ENCODE assay signal across 9 mouse cellular contexts in the genomic region with DNA sequence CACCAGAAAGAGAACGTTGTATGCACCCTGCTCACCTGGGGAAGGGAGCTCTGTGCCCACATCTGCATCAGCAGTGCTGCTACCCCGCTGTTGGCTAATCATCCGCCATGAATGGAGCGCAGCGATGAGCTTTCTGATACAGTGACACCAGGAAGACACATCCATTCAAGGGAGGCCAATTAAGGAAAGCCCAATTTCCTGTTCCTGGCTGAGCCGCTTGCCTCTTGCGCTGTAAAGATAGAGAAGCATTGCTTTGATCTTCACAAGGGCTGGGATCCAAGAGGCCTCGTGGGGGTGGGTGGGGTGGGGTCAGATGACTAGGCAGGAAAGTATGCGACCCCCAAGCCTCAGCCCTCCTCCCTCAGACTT. TPM values are rescaled to one million over a fixed set of nuclear protein-coding genes. Genes with fewer than 3 reads are reported as not detected.
A peak's percentile ranks its signal among the peaks of the same experiment; 100 is the strongest.
DNase-seq lines count a peak whose midpoint lies in the region; ATAC-seq and TF ChIP-seq lines count a peak whose summit lies in the region.
"Had no signal": no experiment of that assay in that cellular context is flagged by ENCODE, and none has a peak within 500 bp of the region (broad histone marks: within the 10 kb centered on the region; RNA-seq: fewer than 3 reads in every experiment).

No protein-coding gene starts in this region.

- no peak for ATAC-seq in limb, embryonic 14.5 days (ENCODE audit: low FRiP score, low read depth)

- no peak overlapping the region for H3K27ac ChIP-seq in limb, embryonic 14.5 days (replicated peaks; ENCODE audit: low read depth, low read length)

- no peak overlapping the region; the same call in 1 of the 2 replicates for H3K4me2 ChIP-seq in limb, embryonic 14.5 days (replicated peaks; ENCODE audit: low read depth, low read length, severe bottlenecking)

- peaks cover 15% of the 10 kb centered on the region for H3K4me1 ChIP-seq in limb, embryonic 14.5 days (ENCODE audit: control insufficient read depth, insufficient read depth, low read length)

- no peaks in the 10 kb centered on the region for H3K36me3 ChIP-seq in limb, embryonic 14.5 days (ENCODE audit: control insufficient read depth, insufficient read depth, low read length)

- no peaks in the 10 kb centered on the region for H3K27me3 ChIP-seq in limb, embryonic 14.5 days (ENCODE audit: control insufficient read depth, insufficient read depth, low read length)

- 8% methylated on average over 9 of the region's 9 CpGs for WGBS in limb, embryonic 14.5 days

- DNase-seq in cerebellum, adult 9-10 months, result peak; percentile 43
- no peak for DNase-seq in cerebellum, adult 8-10 months
- DNase-seq in thymus, postnatal 25 days, result peak; percentile 28
- DNase-seq in thymus, postnatal 36 days, result no peak
- peak; percentile 27 for DNase-seq in limb, embryonic 14.5 days (ENCODE audit: low spot score)
- DNase-seq in yolk sac, embryonic 10.5 days (ENCODE audit: low spot score), result peak; percentile 27
- no peak for DNase-seq in urinary bladder, adult 18-20 months (ENCODE audit: low spot score in 2 of 2)
- no peak for DNase-seq in right cerebral cortex, postnatal 14 days

- no peak overlapping the region for H3K4me3 ChIP-seq in limb, embryonic 14.5 days (replicated peaks; ENCODE audit: low read length)
- H3K4me3 ChIP-seq: erythroblast, embryonic 14.5 days had no signal

- no peak overlapping the region for H3K9ac ChIP-seq in limb, embryonic 14.5 days (ENCODE audit: low read depth, low read length, severe bottlenecking)

- TF ChIP-seq POLR2A in limb, embryonic 14.5 days (IDR thresholded peaks at IDR 0.05; ENCODE audit: borderline replicate concordance, extremely low read depth, insufficient read depth, insufficient read length), result no peak

- no peaks in the 10 kb centered on the region for H3K9me3 ChIP-seq in limb, embryonic 14.5 days (ENCODE audit: control insufficient read depth, low read length)

RNA-seq across cellular contexts. Expression of a gene that starts 55.8 kb away (rescaled TPM):
- polyA plus RNA-seq in limb, embryonic 14.5 days (2012; rRNA removed), result 23.5 and 26.4 TPM in 2 replicates
- 12.3 and 15.4 TPM in 2 replicates for polyA plus RNA-seq in limb, embryonic 14.5 days (2014; fragmentation: Nextera tagmentation; extraction: Ambion mirVana)

Comparison
In these comparisons a context has a peak if more than half of its experiments do, and no peak if none do; other contexts are left out.
1. DNase-seq: peak in cerebellum, adult 9-10 months (single experiment), thymus, postnatal 25 days (single experiment), limb, embryonic 14.5 days (single experiment) and yolk sac, embryonic 10.5 days (single experiment); none in cerebellum, adult 8-10 months (single experiment), thymus, postnatal 36 days (0 of 2), urinary bladder, adult 18-20 months (0 of 2) and right cerebral cortex, postnatal 14 days (single experiment).